Mouse (Mus musculus) v-Abl transformed pro-B cells (cell line): ENCODE data around the gene Gm49359.
"Not testable (repeated sequence)": the region's sequence is repeated elsewhere in the genome, so short reads cannot be mapped to it uniquely, and the experiment has no call there.

ENCODE experiments used
- in situ Hi-C, 2 experiments: fragments of 400-800 bp; cut with MboI; formaldehyde crosslinking; loops; one replicate each; pipeline ENCODE4 v1.15.1; 2025; ENCODE audit not compliant: unreplicated experiment in 2 of 2

The Gm49359 gene

DNA sequence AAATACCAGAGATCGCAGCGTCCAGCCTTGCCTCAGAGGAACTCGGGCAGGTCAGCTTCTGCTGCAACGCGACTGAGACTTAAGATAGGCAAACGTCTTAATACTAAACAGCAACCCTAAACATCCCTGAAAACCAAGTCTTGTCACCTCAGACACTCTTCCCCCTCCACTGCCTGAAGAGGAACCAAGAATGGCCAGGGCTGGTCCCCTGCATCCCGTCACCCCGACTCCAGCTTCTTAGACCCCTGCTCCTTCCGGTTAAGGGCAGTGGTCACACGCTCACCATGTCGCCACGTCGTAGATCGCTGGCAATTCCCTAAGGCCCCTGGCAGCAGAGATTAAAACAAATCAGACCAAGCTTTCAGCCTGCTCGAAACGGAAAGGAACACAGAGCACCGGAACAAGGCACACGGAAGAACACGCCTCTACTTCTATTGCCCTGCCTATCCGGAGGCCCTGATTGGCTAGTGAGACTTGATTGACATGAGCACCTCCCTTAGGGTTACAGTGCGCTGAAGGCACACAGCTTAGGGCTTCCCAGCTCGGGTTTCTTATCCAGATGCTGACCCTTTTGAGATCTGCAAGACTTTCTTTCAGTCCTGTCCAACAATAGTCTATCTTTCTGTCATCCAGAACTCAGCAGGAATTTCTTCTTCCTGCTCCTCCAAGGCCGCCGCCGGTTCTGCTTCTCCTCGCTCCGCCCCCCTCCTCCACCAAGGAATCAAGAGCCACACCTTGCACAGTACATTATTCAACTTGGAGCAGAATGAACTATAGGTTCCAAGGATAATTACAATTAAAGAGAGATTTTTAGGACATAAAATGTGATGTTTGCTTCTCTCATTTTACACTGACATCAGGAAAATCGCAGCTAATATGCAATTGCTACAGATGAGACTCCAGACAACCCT, at the start of gene Gm49359:
Gene Gm49359 (minus strand): TSS at position 409 of the 911 bp plus-strand sequence.
- in situ Hi-C loops = loop anchor here (10.0 kb wide), 5 partner anchors 158 to 1348 kb away; partner anchors contain the start of genes Fbp2 (in 2 of the 2), 6720489N17Rik (in 1 of the 2) and Ercc6l2 (in 1 of the 2)

DNA sequence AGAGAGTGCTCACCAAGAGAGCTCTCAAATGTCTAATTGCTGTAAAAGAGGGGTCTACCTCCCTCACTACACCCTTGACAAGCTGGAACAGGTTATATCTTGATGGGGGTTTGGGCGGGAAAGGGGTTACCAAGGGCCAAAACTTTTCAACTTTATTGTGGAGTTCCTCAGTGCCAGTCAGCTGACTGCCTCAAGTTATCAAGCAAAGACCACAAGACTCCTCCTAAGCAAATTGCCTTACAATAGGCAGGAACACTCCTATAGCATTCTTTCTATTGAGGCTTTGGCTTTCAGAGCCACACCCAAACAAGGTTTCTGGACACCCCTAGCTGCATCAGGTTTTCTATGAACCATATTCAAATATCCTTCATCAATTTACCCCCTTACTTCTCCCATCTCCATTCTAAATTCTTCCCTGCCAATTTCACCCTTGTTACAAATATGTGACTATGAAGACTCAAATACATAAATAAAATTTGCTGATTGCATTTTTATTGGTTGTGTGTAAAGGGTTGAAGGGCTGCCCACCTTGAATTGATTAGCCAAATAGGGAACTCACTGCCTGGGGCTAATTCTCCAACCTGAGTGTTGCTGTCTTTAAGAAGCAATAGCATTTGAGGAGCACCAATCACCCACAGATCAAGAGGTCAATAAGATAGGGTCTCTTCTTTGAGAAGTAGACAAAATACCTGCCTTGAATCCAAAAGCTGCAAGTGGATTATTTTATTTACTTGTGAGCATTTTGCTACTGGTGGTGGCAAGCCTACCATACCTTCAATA, 44.2 kb upstream of the Gm49359 start:
- in situ Hi-C loops = not testable (repeated sequence)

DNA sequence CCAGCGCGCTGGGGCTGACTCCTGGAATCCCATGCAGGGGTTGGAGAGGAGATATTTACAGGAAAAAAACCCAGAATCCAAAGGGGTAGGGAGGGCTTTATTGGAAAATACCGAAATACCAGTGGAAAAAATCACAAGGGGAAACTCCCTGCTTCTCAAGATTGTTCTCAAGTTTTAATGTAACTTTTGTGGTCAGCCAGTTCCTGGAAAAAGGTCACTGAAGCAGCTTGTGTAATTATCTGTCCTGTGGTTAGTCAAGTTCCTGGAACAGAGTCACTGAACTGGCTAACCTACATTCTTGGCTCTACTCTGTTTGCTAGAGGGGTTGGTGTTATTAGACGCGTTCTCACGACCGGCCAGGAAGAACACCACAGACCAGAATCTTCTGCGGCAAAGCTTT, 6.0 kb upstream of the Gm49359 start:
- in situ Hi-C loops = not testable (repeated sequence)

DNA sequence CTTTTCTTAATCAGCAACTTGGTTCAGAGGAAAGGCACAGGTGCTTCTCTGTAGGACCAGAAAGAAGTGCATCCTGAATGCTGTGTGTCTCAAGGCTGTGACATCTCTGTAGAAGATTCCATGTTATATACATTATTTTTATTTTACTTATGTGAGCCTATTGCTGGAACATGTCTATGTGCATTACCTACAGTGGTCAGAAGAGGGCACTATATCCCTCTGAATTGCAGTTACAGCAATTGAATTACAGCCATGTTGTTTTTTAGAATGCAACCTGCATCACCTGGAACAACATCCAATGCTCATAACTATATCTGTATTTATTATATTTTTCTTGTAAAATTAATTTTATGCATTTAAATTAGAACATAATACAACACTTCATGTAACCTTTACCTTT, 3.3 kb upstream of the Gm49359 start:
- in situ Hi-C loops = loop anchor here (10.0 kb wide), 5 partner anchors 155 to 1345 kb away; partner anchors contain the start of genes Fbp2 (in 2 of the 2), 6720489N17Rik (in 1 of the 2) and Ercc6l2 (in 1 of the 2)
